Mouse (Mus musculus): ENCODE measurements around the gene Fgg.

- TF ChIP-seq CTCF (IDR thresholded peaks at IDR 0.05; ENCODE audit: extremely low read depth, insufficient read depth, insufficient read length, insufficient replicate concordance) (no peak), POLR2A (IDR thresholded peaks at IDR 0.05; ENCODE audit: low read depth, low read length) (no peak)
Observed at GRCm38 (mm10) chr3:83054759-83055158, 47.2 kb downstream of the Fgg start.

Measured in spleen, adult 2 months (tissue).